Mouse (Mus musculus) hindbrain, postnatal 0 days (tissue): ENCODE data around the gene Synrg. TPM values are rescaled to one million over a fixed set of nuclear protein-coding genes. Genes with fewer than 3 reads are reported as not detected.

Source experiments
- ATAC-seq: fragments of 200-750 bp; cut with Nextera tagmentation; 2 replicates; pipeline ENCODE4 v1.8.0; 2017; ENCODE audit warnings: mild to moderate bottlenecking, moderate TSS enrichment, moderate library complexity
- DNase-seq: peaks from one replicate; pipeline ENCODE4 v3.0.0-alpha.2; 2015; ENCODE audit warnings: low spot score
- H3K27ac ChIP-seq: fragments of 300-500 bp; sonication (generic); 2 replicates; pipeline ENCODE4 v1.5.1; 2014; ENCODE audit warnings: mild to moderate bottlenecking
- H3K27me3 ChIP-seq: fragments of 300-500 bp; sonication (generic); 2 replicates; pipeline ENCODE4 v1.6.1; 2014; ENCODE audit warnings: low read length, mixed read lengths; ENCODE audit not compliant: insufficient read depth
- H3K36me3 ChIP-seq: fragments of 300-500 bp; sonication (generic); 2 replicates; pipeline ENCODE4 v1.6.1; 2014; ENCODE audit warnings: low read length, mixed read lengths; ENCODE audit not compliant: insufficient read depth
- H3K4me1 ChIP-seq: fragments of 300-500 bp; sonication (generic); 2 replicates; pipeline ENCODE4 v1.6.1; 2014; ENCODE audit warnings: antibody characterized with exemption, low read length, mixed read lengths; ENCODE audit not compliant: insufficient read depth
- H3K4me2 ChIP-seq: fragments of 300-500 bp; sonication (generic); 2 replicates; pipeline ENCODE4 v1.6.1; 2014; ENCODE audit warnings: low read depth, mild to moderate bottlenecking, low read length, moderate library complexity, mixed read lengths
- H3K4me3 ChIP-seq: fragments of 300-500 bp; sonication (generic); 2 replicates; pipeline ENCODE4 v1.5.1; 2014; ENCODE audit warnings: low read length
- H3K9ac ChIP-seq: fragments of 300-500 bp; sonication (generic); replicated peaks from 2 replicates; pipeline ENCODE4 v1.6.1; 2014; ENCODE audit warnings: mild to moderate bottlenecking, low read length, moderate library complexity, mixed read lengths
- H3K9me3 ChIP-seq: fragments of 300-500 bp; sonication (generic); 2 replicates; pipeline ENCODE4 v1.6.1; 2016; ENCODE audit warnings: low read length, mixed read lengths
- CTCF ChIP-seq: IDR thresholded peaks from 2 replicates; pipeline ENCODE4 v1.5.1; 2016; ENCODE audit warnings: antibody characterized with exemption, control low read depth, low read depth
- WGBS: fragments of 180-500 bp; shearing (Covaris S2); extraction: QIAGEN DNeasy Blood & Tissue Kit; methylation state at CpG from one replicate; pipeline ENCODE4 v1.1.7; 2014; 5-methylcytosine and 5-hydroxymethylcytosine counted together
- polyA plus RNA-seq: library from polyadenylated mRNA; unstranded; fragments of >200 nt; fragmentation: Nextera tagmentation; extraction: Ambion mirVana; gene quantifications from 2 replicates; pipeline ENCODE4 v1.2.1, GENCODE M21; 2015
- total RNA-seq: library from RNA; depleted of rRNA; stranded (reverse); fragments of >200 nt; gene quantifications from 2 replicates; pipeline ENCODE4 v1.2.3, GENCODE M21; 2014; rRNA removed

Gene Synrg
- total and polyA plus RNA-seq, 2 experiments from 2014 or later = 15.0 to 29.2 TPM

- H3K4me2 ChIP-seq = no peak overlapping the region
- no peak for ATAC-seq
- WGBS = 80% methylated on average over 4 of the region's 4 CpGs
- H3K4me3 ChIP-seq = no peak overlapping the region
- no peak for TF ChIP-seq CTCF
- no peaks in the 10 kb centered on the region for H3K4me1 ChIP-seq
- no peaks in the 10 kb centered on the region for H3K9me3 ChIP-seq
- H3K36me3 ChIP-seq = peaks cover 22% of the 10 kb centered on the region; the same call in 1 of the 2 replicates
- no peaks in the 10 kb centered on the region for H3K27me3 ChIP-seq
- no peak for DNase-seq
- no peak overlapping the region for H3K9ac ChIP-seq
- H3K27ac ChIP-seq = no peak overlapping the region
These were observed 115.7 kb downstream of the Synrg start for GRCm38 (mm10) chr11:84079887-84080286.

GRCm38 (mm10) chr11:84080327-84080726 is 116.1 kb downstream of the Synrg start:
- Histone ChIP-seq H3K4me2 (no peak overlapping the region), H3K4me3 (no peak overlapping the region), H3K27ac (no peak overlapping the region), H3K4me1 (no peaks in the 10 kb centered on the region), H3K27me3 (no peaks in the 10 kb centered on the region), H3K9me3 (no peaks in the 10 kb centered on the region), H3K9ac (no peak overlapping the region), H3K36me3 (peaks cover 22% of the 10 kb centered on the region; the same call in 1 of the 2 replicates)
- ATAC-seq (no peak), DNase-seq (no peak)
- TF ChIP-seq CTCF = no peak
- WGBS = 92% methylated on average over 3 of the region's 3 CpGs

GRCm38 (mm10) chr11:84081901-84082300 is 117.7 kb downstream of the Synrg start:
- H3K4me3 ChIP-seq = no peak overlapping the region
- no peak for ATAC-seq
- H3K9me3 ChIP-seq = no peaks in the 10 kb centered on the region
- no peaks in the 10 kb centered on the region for H3K27me3 ChIP-seq
- no peak for DNase-seq
- no peaks in the 10 kb centered on the region for H3K4me1 ChIP-seq
- H3K9ac ChIP-seq = no peak overlapping the region
- TF ChIP-seq CTCF = no peak
- H3K36me3 ChIP-seq = peaks cover 25% of the 10 kb centered on the region
- WGBS = 91% methylated on average over 5 of the region's 5 CpGs
- H3K4me2 ChIP-seq = no peak overlapping the region
- no peak overlapping the region for H3K27ac ChIP-seq

- Histone ChIP-seq H3K4me3 (no peak overlapping the region), H3K9me3 (no peaks in the 10 kb centered on the region), H3K27me3 (no peaks in the 10 kb centered on the region), H3K27ac (no peak overlapping the region), H3K9ac (no peak overlapping the region), H3K4me1 (no peaks in the 10 kb centered on the region), H3K36me3 (peaks cover 39% of the 10 kb centered on the region; the same call in 1 of the 2 replicates), H3K4me2 (no peak overlapping the region)
- ATAC-seq = no peak
- WGBS = 84% methylated on average over 8 of the region's 8 CpGs
- DNase-seq = no peak
- TF ChIP-seq CTCF = no peak
These were observed 126.3 kb downstream of the Synrg start for GRCm38 (mm10) chr11:84090572-84090971.

Other genes with a start within 250 kb of the Synrg start
- gene Wfdc21, start 217.5 kb upstream of the Synrg start, total RNA-seq = not detected in 2 replicates
- 0.78 TPM in 1 of 2 replicates, not detected in the other for gene Wfdc21, start 217.5 kb upstream of the Synrg start, polyA plus RNA-seq
- 24.6 and 28.5 TPM in 2 replicates for gene Heatr6, start 210.7 kb upstream of the Synrg start, total RNA-seq
- gene Heatr6, start 210.7 kb upstream of the Synrg start, polyA plus RNA-seq = 25.8 and 26.2 TPM in 2 replicates
- not detected in 2 replicates for gene Hnf1b, start 114.4 kb upstream of the Synrg start, total RNA-seq
- gene Hnf1b, start 114.4 kb upstream of the Synrg start, polyA plus RNA-seq = 0.30 and 0.40 TPM in 2 replicates
- gene Ddx52, start 22.4 kb upstream of the Synrg start, total RNA-seq = 14.5 and 17.9 TPM in 2 replicates
- 19.2 and 20.2 TPM in 2 replicates for gene Ddx52, start 22.4 kb upstream of the Synrg start, polyA plus RNA-seq
- gene Dusp14, start 104.8 kb downstream of the Synrg start, total RNA-seq = 8.8 and 16.1 TPM in 2 replicates
- gene Dusp14, start 104.8 kb downstream of the Synrg start, polyA plus RNA-seq = 12.6 and 15.4 TPM in 2 replicates
- 13.0 and 15.9 TPM in 2 replicates for gene Tada2a, start 165.2 kb downstream of the Synrg start, total RNA-seq
- gene Tada2a, start 165.2 kb downstream of the Synrg start, polyA plus RNA-seq = 24.7 and 25.6 TPM in 2 replicates
- 102 and 127 TPM in 2 replicates for gene Acaca, start 165.2 kb downstream of the Synrg start, total RNA-seq
- 16.4 and 18.2 TPM in 2 replicates for gene Acaca, start 165.2 kb downstream of the Synrg start, polyA plus RNA-seq
- not detected in 2 replicates for gene Gm11437, start 203.0 kb downstream of the Synrg start, total RNA-seq
- gene Gm11437, start 203.0 kb downstream of the Synrg start, polyA plus RNA-seq = not detected in 2 replicates